Mouse (Mus musculus): Measurements from ENCODE around the gene Pla2g2d.

Pla2g2d gene

DNA sequence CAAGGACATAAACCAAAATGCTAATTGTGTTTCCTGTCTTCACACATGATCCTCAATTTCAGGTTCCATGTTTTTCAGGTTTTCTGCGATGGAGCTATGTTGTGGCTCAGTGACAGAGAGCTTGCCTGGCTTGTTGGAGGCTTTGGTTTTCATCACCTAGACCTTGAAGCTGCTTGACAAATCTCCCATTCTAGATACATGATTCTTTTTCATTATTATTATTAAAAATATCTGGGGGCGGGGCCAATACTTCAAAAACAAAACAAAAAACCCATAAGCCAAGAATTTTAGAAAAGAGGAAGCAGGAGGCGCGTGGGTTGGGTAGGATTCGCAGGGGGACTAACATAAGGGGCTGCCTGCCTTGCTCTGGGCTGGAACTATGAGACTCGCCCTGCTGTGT lies at the start of gene Pla2g2d:
TSS of gene Pla2g2d (plus strand) at position 301 of the 400 bp plus-strand sequence.
- no peak for DNase-seq

DNA sequence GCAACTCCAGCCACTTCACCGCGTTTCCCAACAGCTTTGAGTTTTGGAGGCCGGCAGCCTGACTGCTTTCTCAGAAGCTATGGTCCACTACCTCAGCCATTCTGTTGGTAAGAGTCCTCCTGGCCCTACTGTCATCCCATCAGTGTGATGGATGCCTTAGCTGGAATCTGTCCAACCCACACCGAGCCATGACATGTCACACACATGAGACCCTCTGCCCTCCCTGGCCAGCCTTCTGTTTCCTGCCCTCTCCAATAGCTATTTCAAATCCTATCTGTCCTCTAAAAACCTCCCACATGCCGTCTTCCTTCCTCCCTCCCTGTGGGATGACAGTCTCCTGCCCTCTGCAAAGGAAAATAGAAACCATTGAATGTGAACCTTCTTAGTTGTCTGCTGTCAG lies 49.8 kb upstream of the Pla2g2d start:
- no peak for DNase-seq

DNA sequence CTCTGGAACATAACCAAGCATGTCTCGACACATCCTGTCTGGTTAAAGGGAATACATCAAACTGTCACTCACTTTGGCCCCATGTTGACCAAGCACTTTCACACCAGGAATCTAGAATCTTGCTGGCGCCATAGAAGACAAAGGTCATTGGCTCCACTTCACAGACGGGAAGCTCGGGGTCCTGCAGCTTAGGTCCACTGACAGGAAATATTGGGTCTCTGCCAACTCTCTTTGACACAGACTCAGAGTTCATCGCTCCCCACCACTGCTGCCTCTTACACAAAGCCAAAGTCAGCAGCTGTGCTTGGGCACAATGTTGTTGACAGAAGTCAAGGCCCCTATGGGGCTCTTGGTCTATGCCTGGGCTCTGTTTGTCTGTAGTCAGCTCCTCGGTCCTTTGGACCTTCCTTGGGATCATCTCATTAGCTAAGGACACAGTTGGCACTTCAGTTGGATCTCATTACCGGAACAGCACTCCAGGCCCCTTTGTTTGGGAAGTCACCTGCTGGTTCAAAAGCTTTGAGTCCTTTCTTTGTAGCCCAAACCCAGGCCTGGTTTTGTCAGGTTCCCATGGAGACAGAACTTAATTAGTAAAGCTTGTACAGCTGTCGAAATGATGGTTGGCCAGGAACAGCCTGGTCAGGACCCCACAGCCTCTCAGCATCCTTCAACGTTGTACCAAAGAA lies 46.4 kb upstream of the Pla2g2d start:
- no peak for DNase-seq

DNA sequence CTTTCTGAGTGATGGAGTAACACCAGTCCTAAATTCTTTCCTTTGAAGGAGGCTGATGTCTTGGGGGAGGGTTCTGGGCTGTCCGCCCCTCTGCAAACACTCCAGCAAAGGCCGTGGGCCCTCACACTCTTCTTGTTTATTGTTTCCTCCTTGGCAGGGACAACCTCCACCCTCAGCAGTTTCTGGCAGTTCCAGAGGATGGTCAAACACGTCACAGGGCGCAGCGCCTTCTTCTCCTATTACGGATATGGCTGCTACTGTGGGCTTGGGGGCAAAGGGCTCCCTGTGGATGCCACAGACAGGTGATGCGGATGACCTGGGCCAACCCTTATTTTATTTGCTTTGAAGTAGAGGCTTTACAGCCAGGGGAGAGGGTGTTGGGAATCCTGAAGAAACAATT lies 41.4 kb upstream of the Pla2g2d start:
- DNase-seq = no peak

DNA sequence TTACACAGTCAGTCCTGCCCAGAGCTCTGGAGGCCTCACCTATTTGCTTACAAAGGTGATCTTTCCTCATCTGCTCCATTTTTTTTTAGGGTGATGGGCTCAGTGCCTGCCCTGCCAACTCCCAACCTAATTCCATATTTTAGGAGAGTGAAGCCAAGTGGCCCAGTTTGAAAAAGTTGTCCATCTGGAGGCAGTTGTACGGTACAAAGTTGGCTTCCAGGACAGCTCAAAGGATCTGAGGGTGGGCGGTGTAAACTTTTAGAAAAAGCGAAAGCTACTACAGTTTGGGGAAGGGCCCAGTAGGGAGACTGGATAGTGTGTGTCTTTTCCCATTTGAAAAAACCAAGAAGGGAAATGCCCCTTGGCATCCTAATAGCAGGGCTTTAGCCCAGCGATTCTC lies 40.7 kb upstream of the Pla2g2d start:
- DNase-seq = no peak

DNA sequence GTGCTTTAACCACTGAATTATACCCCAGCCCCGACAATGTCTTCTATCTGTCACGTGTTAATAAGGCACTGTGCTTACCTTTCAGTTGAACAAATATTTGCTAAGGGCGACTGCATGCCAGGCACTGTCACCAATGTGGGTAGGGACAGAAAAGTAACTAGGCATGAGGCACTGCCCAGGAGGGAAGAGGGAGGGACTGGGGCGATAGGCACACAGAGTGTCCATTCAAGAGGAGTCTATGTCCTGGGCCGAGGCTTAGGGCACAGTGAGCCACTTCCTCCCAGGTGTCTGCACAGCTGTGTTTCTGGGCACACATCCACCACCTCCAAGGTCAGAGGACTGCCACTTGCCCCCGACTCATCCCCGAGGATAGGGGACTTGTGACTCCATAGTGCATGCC lies 38.5 kb upstream of the Pla2g2d start, which contains the start of gene Ubxn10:
TSS of gene Ubxn10 (minus strand) at position 137 of the 400 bp plus-strand sequence.
- no peak for DNase-seq

DNA sequence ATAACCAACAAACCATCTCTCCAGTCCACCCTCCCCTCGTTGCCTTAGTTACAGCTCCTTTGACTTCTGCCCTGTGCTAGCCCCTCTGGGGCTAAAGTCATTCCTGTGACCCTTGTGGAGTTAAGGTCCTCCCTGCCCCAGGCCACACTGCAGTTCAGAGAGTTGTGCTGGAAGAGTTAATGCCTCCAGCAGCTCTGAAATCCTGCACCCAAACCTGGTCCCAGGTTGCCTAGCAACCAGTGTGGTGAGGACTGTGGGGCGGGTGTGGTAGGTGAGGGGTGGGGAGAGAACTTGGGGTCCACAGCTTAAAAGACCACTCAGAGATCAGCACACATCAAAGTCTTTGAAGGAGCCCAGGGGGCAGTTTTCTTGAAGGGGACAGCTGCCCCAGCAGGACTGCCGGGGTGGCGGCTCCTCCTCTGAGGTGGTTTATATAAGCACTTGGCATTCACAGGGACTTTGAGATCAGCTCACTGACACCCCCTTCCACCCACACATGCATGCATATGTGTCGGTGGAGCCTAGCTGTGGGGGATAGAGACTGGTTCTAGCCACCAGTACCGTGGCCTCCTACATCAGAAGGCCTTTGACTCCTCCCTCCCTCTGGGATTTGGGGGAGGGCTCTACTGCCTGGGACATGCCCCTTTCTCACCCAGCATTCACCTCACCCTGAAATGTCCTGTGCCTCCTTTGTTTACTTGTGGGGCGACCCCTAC lies 36.2 kb upstream of the Pla2g2d start:
- no peak for DNase-seq

DNA sequence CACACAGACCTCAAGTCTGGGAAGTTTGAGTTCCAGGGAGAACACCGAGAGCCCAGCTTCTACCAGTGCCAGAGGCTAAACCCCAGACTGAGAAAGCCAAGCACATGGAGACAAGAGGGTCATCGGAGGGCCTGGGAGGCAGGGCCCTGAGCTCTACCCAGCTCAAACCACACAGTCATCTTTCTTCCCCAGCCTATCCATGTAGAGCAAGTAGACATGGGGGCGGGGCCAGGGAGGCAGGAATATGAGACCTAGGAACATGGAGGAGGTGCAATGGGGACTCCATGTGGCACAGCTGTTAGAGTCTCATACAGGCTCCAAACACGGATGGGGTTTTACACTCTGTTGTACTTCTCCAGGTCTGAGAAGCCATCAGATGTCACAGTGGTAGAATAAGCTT lies 29.7 kb upstream of the Pla2g2d start:
- no peak for DNase-seq

DNA sequence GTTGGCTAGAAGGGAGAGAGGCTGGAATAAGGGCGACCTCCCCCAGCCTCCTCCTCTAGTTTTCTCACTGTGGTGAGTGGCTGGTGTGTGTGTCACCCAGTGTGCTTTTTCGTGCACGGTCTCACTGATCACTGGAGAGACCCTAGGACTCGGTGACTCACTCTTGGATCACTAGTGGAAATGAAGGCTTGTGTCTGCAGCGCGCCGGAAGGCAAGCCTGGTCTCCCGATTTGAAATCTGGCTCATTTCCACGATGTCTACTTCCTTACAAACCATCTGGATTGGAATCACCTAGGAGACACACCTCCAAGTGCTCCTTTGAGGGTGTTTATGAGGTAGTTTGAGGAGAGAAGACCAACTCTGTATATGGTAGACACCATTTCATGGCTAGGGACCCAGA lies 28.7 kb upstream of the Pla2g2d start:
- DNase-seq = no peak

DNA sequence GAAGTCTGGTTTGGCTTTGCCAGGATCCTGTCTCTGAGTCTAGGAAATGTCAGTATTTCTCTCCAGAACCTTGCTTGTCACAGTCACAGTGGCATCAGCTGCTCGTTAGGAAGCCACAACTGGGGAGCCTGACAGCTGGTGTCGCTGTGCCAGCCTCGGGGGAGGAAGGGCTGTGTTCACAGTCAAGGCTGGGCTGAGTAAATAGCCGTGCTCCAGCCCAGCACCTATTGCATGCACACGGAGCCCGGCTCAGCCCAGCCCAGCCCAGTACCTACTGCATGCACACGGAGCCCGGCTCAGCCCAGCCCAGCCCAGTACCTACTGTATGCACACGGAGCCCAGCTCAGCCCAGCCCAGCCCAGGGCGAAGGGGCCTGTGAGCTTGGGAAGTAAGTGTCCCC lies 27.7 kb upstream of the Pla2g2d start:
- DNase-seq = no peak

DNA sequence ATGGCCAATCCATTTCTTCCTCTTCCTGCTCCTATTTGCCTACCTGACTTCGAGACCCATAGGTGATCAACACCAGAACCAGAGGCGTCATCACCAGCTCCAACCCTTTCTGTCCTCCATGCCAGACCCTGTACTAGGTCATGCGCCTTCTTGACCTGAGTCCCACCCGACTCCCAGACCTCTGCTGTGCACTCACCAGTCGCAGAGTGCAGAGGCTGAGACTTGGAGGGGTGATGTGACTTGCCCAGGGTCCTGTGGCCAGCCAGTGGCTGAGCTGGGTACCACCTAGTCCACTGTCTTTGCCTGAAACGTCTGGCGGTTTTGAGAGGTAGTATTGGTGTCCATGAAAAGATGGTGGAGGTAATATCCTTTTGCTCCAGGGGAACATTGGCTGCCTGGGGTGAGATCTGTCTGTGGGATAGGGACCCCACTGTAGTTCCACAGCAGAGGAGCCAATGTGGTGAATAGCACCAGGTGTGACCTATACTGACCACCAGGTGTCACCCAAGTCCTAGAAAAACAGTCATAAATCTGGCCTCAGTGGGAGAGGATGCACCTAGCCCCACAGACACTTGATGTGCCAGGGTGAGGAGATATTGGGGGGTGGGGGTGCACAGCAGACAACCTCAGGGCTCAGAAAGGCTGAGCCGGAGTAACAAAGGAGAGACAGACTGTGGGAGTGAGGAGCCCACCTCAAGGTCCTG lies 27.0 kb upstream of the Pla2g2d start:
- DNase-seq = no peak

DNA sequence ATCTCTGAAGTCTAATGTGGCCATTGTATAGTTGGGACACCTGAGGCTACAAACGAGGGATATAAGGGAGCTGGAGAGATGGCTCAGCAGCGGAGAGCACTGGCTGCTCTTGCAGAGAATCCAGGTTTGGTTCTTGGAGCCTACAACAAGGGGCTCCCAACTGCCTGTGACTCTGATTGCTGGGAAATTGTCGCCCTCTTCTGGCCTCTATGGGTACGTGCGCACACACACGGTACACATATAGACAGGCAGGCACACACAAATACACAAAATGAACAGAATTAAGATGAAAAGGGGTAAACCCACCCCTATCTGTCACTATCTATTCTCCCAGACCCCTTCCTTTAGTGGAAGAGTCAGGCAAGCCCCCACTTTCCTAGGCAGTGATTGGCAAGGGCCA lies 22.9 kb upstream of the Pla2g2d start:
- no peak for DNase-seq

DNA sequence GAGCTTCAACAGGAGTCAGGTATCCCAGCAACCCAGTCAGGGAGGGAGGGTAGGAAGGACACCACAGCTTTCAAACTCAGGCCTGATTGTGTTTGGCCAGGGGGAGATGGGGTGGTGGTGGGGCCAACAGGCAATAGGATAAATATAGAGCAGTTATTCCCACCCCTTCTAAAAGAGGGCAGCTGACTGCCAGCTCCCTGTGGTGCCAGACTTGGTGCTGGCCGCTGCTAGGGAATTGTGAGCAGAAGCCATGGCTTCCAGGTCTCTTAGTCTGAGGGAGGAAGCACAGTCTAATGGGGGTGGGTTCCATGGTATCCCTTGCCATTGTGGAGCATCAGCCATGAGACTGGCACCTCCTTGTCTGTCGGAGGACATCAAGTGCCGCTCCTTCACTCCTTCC lies 21.9 kb upstream of the Pla2g2d start:
- DNase-seq = no peak

DNA sequence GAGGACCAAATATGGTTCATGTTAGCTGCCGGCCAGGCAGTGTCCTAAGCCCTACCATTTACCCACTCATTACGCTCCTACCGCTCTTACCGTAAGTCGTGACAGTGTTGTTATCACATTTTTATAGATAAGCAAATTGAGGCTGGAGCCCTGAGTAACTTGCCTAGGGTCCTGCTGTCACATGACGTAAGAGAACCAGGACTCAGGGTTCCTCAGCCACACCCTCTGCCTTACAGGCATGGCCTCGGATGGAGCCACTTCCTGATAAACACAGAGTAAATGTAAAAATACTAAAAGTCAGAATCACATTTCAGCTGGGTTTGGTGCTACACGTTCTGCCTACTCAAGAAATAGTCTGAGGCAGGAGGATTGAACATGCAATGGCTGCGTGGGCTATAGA lies 21.1 kb upstream of the Pla2g2d start:
- DNase-seq = no peak

DNA sequence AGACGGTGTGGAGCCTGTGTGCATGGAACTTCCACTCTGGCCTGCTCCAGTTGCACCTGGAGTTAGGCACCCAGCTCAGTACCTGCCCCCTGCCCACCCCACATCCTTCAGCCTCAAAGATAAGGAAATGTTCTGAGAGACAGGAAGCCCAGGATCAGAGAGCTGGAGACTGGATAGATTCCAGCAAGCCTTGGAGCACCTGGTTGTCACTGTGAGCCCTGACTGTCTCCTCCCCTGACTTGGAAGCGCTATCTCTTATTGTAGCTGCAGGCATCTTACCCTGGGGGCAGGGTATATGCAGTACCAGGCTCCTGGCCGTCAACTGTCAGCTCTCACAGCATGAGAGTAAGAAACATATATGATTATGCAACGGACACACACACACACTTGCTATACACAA lies 20.1 kb upstream of the Pla2g2d start:
- DNase-seq = no peak

DNA sequence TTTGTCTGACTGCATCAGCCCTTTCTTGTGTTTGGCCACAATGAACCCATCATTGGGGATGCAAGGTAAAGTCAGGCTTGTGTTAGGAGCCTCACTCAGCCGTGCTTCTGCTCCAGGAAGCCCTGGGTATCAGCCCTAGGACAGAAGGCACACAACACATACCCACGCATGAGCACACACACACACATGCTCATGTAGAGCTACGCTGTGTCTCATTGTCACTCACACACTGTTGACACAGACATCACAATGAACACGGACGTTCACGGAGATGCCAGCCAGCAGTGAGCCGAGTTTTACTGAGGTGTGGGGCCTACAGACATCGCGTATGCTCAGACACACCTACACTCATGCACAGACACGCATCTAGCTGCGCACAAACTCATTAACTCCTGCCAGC lies 19.6 kb upstream of the Pla2g2d start:
- no peak for DNase-seq

DNA sequence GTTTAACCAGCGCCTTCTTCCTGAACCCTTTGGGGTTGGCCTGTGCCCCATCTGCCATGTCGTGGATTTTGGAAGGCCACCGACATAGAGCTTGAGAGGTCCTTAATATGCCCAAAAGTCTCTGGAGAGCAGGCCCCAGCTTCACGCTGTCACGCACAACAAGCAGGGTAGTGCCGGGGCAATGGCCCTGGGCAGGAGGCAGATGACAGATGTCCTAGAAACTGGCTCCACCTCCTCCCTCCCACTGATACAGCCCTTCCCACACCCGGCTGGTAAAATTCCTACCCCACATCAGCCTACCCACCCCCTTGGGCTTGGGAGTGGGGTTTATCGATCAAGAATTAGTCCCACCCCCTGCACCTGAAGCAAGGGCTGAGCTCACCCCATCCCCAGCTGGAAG lies 18.1 kb upstream of the Pla2g2d start, which contains the start of gene Pla2g2f:
TSS of gene Pla2g2f (minus strand) at position 211 of the 400 bp plus-strand sequence.
- no peak for DNase-seq

DNA sequence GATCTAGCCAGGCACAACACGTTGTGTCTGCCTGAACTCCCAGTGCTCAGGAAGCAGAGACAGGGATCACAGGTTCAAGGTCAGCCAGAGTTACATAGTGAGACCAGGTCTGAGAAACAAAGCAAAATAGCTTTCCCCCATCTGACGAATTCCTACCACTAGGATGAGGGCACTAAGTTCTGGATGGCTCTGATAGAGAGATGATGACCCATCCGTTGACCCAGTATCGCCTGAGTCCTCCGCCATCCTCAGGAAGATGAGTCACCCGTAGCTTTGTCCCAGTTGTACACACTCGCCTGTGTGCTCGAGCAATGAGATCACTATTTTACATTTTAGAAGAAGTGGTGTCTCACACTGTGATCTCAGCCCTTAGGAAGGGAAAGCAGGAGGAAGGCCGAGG lies 13.3 kb upstream of the Pla2g2d start:
- DNase-seq = no peak

DNA sequence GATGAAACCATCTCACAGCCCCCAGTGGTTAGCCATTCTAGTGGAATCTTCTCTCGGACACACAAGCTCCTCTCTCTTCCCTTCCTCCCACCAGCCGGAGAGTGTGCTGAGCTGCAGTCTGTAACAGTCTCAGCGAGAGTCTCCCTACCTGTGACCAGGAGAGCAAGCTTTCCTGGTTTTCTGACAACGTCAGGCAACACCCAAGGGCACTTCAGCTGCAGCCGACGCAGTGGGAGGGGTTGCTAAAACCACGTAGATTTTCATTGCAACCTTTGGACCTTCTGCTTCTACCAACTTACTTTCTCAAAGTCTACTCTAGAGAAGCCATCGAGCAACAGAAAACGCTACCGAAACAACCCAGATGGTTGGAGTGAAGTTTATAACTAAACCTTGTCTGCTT lies 3.6 kb upstream of the Pla2g2d start:
- no peak for DNase-seq

DNA sequence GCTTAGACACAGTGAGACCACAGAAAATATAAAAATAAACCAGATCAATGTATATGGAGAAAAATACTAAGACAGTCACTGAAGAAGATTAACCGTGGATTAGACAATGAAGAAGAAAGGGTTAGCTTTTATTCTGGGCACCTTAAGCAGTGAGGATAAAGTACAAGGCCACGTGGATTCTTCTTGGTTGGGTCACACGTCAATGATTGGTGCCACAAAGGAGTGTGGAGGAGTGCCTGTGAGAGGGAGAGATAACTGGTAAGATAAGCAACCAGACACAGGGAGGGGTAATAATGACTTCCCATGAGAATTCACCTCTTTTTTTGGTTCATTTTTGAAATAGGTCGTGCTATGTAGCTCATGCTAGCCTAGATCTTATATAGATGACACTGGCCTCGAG lies 3.1 kb upstream of the Pla2g2d start:
- no peak for DNase-seq

DNA sequence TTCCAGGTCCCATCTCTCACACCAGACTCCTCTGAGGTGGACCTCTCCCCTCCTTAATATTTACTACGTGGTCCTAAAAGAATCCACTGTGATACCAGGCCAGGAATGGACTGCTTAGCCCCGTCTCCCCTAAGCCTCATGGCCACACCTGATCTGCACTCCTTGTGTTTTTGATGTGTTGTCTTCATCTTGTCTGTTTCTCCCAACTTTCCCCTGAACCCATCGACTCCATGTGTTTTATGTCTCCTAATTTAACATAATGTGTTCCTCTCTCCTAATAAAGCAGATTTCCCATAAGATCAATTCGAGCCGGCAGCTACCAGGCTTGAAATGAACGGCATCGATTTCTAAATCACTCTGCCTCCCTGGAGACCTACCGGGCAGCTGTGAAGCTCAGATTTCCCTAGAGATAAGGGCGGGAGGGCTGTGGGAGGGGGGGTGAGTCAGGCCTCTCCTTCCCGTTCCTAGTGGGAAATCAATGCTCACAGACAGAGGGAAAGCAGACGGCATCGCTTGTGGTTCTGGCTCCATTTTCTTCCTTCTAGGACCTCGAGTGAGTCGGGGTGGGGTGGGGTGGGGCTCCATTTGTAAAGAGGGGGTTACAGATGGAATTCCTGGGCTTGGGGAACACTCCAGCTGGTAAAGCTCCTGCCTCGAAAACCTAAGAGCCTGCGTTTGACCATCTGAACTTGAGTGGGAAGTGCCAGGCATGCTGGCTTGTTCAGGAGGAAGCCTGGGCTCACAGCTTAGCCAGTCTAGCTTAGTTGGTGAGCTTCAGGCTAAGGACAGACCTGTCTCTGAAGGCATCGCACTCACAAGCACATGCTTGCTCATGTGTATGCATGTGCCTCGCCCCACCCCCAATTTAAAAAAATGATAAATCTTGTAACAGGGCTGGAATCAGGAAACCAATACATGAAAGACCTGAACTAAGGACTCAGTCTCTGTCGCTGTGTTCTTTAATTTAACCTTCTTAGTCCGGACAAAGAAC lies 2.2 kb downstream of the Pla2g2d start:
- no peak for DNase-seq

DNA sequence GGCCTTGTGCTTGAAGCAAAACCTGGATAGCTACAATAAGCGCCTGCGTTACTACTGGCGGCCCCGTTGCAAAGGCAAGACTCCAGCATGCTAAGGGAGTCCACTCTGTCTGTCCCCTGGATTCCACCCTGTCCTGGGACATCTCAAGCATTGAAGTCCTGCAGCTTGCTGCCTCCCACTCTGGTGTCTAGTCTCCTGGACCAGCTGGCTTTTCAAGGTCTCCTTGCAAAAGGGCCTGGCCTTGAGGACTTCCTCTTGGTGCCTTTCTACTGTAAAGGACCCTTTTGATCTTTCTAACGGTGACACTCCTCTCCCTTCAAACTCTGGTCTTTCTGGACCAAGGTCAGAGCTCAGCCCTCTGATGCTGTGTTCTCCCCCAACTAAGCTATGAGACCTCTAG lies 4.8 kb downstream of the Pla2g2d start:
- DNase-seq = no peak

DNA sequence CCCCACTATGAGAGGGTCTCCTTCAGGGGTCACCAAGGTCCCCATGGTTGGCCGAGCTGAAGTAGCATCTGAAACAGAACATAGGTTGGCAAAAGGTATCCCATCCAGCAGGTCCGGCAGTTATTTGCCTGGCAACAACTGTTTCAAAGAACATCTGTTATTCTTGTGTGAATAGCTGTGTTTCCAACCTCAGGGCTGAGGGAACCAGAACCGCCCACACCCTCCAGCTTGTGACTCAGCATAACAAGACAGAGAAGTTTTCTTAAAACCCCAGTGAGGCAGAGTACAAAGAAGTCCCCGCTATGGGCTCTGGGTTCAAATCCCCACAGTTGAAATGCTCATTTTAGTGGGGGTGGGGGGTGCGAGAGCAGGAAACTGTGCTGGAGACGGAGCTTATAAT lies 6.6 kb downstream of the Pla2g2d start:
- peak; percentile 66 for DNase-seq
